Mouse (Mus musculus): Measurements from ENCODE around the gene Thumpd1.

Thumpd1 gene

GRCm38 (mm10) chr7:119670925-119671324 is 49.7 kb downstream of the Thumpd1 start:
- DNase-seq (ENCODE audit: low read depth, low spot score), result no peak

- DNase-seq (ENCODE audit: low read depth, low spot score), result no peak
Observed at GRCm38 (mm10) chr7:119670395-119670794, 50.2 kb downstream of the Thumpd1 start.

- no peak for DNase-seq (ENCODE audit: low read depth, low spot score)
Observed at GRCm38 (mm10) chr7:119667893-119668292, 52.7 kb downstream of the Thumpd1 start.
